Mouse (Mus musculus) lung, postnatal 36 days (tissue): ENCODE measurements around the gene Cdk14.
"Not testable (repeated sequence)": the region's sequence is repeated elsewhere in the genome, so short reads cannot be mapped to it uniquely, and the experiment has no call there.

Experiments
- DNase-seq: peaks from one replicate; pipeline ENCODE4 v3.0.0; 2022; ENCODE audit warnings: mixed read lengths

Gene Cdk14

DNA sequence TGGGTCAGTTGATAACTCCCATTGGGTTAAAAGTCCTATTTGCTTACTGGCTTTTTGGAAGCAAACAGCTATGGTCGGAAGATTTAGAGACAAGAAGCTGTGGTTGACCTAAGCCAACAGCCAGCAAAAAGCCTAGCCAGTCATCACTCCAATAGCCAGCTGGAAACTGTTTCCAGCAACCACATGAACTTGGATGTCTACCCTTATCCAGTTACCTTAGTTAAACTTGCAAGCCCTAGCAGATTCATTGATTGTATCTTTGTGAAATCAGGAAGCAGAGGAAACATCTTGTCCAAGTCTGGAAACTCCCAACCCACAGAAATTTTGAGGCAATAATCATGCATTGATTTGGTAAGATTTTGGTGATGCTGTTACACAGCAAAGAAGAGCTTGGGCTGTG, 458.5 kb downstream of the Cdk14 start:
- DNase-seq: peak; percentile 31

DNA sequence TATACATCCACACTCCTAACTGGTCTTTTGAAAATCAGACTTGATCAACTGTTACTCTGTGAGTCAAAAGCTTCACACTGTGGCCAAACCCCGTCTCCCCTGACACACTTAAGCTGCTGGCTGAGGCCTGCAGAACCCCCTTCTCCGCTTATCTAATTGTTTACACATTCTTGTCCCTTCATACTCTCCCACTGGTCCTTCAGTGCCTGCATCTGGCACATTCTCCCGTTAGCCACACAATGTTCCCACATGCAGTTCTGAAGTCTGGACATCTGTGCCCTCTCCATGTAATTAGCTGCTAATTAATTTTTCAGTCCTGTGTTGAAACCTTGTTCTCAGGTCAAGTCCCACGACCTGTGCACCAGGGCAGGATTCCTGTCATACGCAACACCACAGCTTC, 460.7 kb downstream of the Cdk14 start:
- peak; percentile 52 for DNase-seq

GRCm38 (mm10) chr5:4955993-4956392, 464.1 kb downstream of the Cdk14 start:
- no peak for DNase-seq

DNA sequence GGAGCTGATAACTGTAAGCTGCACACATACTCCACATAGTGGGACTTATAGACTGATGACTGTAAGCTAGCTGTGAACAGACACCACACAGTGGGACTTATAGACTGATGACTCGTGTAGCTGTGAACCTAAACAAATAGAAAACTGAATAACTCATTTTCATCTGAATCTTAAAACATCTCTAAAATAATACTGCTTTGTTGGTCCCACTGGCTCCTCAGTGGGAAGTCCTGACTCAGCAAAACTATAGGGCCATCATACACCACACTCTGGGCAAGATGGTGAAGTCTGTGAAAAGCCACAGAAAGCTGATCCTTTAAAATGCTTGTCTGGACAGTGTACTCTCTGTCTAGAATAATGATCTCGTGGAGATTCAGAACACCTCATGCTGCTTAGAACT, 464.7 kb downstream of the Cdk14 start:
- DNase-seq: no peak

- peak; percentile 23 for DNase-seq
These were observed 470.7 kb downstream of the Cdk14 start for GRCm38 (mm10) chr5:4949433-4949832.

DNA sequence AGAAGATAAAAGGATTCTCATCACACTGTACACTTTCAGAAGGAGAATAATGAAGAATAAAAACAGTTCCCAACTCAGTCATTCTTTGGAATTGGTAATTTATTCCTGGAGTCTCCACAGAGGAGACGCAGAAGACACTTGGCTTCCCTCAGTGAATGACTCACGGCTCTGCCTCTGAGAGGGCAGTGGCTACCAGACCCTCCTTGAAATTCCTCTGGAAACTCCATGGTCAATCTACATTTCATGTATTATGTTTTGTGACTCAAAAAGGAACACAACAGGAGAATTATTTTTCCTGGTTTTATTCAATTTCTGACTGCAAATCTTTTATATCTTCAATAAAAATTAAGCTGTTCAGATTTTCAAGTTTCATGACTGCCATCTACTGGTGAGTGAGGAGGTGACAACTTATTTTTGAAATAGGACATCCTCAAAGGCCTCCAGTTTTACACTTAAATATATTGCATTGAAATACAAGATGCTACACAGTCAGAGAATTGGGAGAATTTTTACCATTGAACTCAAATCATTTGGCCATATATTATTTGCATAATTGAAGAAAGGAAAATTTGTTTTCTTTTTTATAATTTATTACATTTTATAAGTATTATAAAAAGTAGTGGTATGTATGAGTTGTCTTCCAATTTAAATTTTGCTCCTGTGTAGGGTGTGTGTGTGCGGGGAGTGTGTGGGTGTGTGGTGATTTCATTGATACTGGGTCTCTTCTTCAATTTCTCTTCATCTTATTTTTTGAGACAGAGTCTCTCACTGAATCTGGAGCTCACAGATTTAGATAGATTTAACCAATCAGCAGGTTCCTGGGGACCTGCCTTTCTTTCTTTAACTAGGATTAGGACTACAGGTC, 471.8 kb downstream of the Cdk14 start:
- DNase-seq: peak; percentile 70

GRCm38 (mm10) chr5:4935131-4935530, 485.0 kb downstream of the Cdk14 start:
- DNase-seq: no peak

GRCm38 (mm10) chr5:4934491-4934890, 485.6 kb downstream of the Cdk14 start:
- no peak for DNase-seq

DNA sequence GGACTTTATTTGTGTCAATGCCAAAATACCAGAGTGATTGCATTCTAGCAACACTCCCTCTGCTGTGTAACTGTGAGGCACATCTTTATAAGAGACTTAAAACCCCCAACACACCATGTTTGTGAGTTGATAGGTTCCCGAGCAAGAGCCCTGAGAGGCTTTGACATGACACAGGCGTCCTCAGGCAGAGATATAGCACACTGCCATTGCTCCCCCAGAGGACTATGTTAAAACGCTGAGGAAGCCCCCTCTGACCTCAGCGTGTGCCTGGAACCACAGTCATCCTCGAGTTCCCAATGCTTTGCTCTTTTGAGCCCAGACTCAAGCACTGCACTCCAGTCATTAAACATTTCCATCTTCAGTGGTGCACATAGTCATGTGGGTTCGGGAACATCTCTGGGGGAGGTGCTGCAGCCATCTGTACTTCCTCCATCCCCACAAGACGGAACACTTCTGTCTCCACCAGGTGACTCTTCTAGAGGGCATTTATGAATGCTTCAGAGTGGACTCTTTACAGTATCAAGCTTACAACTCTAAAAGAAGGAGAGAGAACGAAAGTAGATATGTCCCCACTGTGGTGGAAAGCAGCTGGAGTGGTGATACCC, 488.5 kb downstream of the Cdk14 start:
- DNase-seq: no peak

- no peak for DNase-seq
These were observed 490.5 kb downstream of the Cdk14 start for GRCm38 (mm10) chr5:4929628-4930027.

- peak; percentile 67 for DNase-seq
These were observed 495.2 kb downstream of the Cdk14 start for GRCm38 (mm10) chr5:4924866-4925265.

GRCm38 (mm10) chr5:4918376-4918775, 501.7 kb downstream of the Cdk14 start:
- DNase-seq: peak; percentile 67

DNA sequence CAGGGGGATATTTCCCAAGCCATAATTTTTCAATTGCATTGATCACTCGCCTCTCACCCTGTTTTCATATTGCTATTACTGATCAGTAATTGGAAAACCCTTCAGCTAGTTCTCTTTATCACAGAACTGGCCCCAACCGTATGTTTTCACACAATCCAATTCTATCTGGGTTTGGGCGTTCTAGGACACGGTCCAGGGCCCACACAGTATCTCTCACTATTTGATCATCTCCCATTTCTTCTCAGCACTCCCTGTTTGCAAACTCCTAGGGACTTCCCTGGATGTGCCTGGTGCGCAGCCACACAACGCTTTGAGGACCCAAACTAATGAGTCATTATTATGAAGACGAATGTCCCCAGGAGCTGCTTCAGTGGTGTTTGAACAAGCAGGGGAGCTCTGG, 502.4 kb downstream of the Cdk14 start:
- DNase-seq: no peak

- no peak for DNase-seq
These were observed 502.8 kb downstream of the Cdk14 start for GRCm38 (mm10) chr5:4917274-4917673.

GRCm38 (mm10) chr5:4916390-4917273, 503.5 kb downstream of the Cdk14 start:
- no peak for DNase-seq

GRCm38 (mm10) chr5:4904911-4905310, 515.2 kb downstream of the Cdk14 start:
- not testable (repeated sequence) for DNase-seq

DNA sequence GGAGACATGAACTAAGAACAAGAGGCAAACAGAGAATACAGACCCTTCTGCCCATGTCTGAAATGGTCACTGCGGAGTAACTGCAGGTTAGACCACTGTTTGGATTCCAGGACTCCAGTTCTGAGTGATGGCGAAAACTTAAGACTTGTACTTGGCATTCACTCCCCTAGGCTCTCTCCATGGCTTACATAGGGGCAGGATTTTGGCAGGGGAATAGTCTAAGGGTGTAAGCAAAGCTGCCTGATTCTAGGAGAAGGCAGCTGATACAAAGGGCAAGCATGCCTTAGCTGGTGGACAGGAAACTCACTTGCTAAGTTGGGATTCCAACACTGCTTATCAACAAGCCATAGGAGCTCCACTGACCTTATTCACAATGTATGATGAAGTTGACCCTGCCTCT, 521.9 kb downstream of the Cdk14 start:
- DNase-seq: no peak

DNA sequence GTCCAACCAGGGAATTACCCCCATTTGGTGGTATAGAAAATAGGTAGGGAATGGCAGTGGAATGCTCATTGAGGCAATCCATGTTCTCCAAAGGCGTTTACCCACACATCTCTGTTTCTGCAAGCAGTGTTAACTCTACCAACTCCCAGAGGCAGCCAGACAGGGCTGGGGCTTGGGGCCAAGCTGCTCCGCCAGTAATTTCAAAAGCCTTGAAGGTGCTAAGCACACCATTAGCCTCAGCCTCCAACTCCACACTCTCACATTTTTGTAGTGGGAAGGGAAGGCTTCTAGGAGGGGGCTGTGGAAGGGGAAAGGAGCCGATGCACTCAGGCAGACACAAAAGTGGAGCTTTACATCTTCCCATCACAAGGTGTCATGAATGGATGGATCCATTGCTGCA, 525.1 kb downstream of the Cdk14 start:
- DNase-seq: no peak

GRCm38 (mm10) chr5:4893852-4894207, 526.3 kb downstream of the Cdk14 start:
- no peak for DNase-seq

DNA sequence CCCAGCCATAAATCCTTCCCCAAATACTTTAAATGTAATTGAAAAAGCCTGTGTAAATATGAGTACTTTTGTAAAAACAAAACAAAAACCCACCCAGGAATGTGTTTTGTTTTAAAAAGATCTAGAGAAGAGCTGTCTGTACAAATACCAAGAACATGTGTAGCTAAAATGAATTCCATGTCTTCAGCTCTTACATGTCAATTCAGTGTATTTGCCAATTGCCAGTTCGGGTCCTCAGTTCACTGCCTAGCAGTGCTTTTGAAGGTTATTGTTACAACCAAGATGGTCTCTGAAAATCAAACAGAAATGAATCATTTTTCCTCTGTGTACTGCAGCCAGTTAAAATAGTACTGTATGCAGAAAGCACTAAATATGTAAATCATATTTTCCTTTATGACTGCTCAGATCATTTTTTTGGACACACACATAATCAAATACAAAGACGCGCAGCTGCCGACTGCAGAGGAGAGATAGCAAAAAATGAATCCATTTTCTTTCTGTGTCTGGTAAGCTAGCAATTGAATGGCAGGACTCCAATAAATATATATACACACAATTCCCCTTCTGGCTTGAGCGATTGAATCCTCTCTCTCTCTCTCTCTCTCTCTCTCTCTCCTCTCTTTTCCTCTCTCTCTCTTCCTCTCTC, 526.8 kb downstream of the Cdk14 start:
- no peak for DNase-seq

GRCm38 (mm10) chr5:4892734-4893133, 527.4 kb downstream of the Cdk14 start:
- DNase-seq: no peak

GRCm38 (mm10) chr5:4891862-4892704, 528.0 kb downstream of the Cdk14 start:
- DNase-seq: no peak
